Mouse (Mus musculus) heart, embryonic 11.5 days (tissue): ENCODE results near the gene Dgki. TPM values are rescaled to one million over a fixed set of nuclear protein-coding genes. Genes with fewer than 3 reads are reported as not detected.
A peak's percentile ranks its signal among the peaks of the same experiment; 100 is the strongest.

ENCODE experiments used
- ATAC-seq: fragments of 200-750 bp; cut with Nextera tagmentation; replicated peaks from 2 replicates; pipeline ENCODE4 v1.8.0; 2017; ENCODE audit warnings: moderate library complexity; ENCODE audit not compliant: insufficient number of reproducible peaks, low FRiP score, low TSS enrichment
- H3K27ac ChIP-seq: fragments of 300-500 bp; sonication (generic); 2 replicates; pipeline ENCODE4 v1.5.1; 2014; ENCODE audit warnings: mild to moderate bottlenecking, low read depth, low read length
- H3K27me3 ChIP-seq: fragments of 300-500 bp; sonication (generic); 2 replicates; pipeline ENCODE4 v1.6.1; 2014; ENCODE audit warnings: mild to moderate bottlenecking, low read length, mixed read lengths; ENCODE audit not compliant: control insufficient read depth, insufficient read depth
- H3K36me3 ChIP-seq: fragments of 300-500 bp; sonication (generic); 2 replicates; pipeline ENCODE4 v1.6.1; 2014; ENCODE audit warnings: mild to moderate bottlenecking, low read length, moderate library complexity, mixed read lengths; ENCODE audit not compliant: control insufficient read depth, insufficient read depth
- H3K4me1 ChIP-seq: fragments of 300-500 bp; sonication (generic); 2 replicates; pipeline ENCODE4 v1.6.1; 2014; ENCODE audit warnings: low read length; ENCODE audit not compliant: control insufficient read depth, insufficient read depth
- H3K4me2 ChIP-seq: fragments of 300-500 bp; sonication (generic); 2 replicates; pipeline ENCODE4 v1.6.1; 2014; ENCODE audit warnings: mild to moderate bottlenecking, moderate library complexity
- H3K4me3 ChIP-seq: fragments of 300-500 bp; sonication (generic); 2 replicates; pipeline ENCODE4 v1.5.1; 2014; ENCODE audit warnings: low read depth, low read length
- H3K9ac ChIP-seq: fragments of 300-500 bp; sonication (generic); 2 replicates; pipeline ENCODE4 v1.6.1; 2014; ENCODE audit warnings: mild to moderate bottlenecking, low read depth, low read length, moderate library complexity
- H3K9me3 ChIP-seq: fragments of 300-500 bp; sonication (generic); replicated peaks from 2 replicates; pipeline ENCODE4 v1.6.1; 2016; ENCODE audit warnings: low read length; ENCODE audit not compliant: control insufficient read depth
- WGBS: fragments of 180-500 bp; shearing (Covaris S2); extraction: QIAGEN DNeasy Blood & Tissue Kit; methylation state at CpG from one replicate; pipeline ENCODE4 v1.1.7; 2014; ENCODE audit not compliant: insufficient replicate concordance; 5-methylcytosine and 5-hydroxymethylcytosine counted together
- polyA plus RNA-seq: library from polyadenylated mRNA; unstranded; fragments of >200 nt; fragmentation: Nextera tagmentation; extraction: Ambion mirVana; gene quantifications from 2 replicates; pipeline ENCODE4 v1.2.1, GENCODE M21; 2014

Dgki gene
- polyA plus RNA-seq, 1 experiment from 2014 or later = 1.0 TPM

DNA sequence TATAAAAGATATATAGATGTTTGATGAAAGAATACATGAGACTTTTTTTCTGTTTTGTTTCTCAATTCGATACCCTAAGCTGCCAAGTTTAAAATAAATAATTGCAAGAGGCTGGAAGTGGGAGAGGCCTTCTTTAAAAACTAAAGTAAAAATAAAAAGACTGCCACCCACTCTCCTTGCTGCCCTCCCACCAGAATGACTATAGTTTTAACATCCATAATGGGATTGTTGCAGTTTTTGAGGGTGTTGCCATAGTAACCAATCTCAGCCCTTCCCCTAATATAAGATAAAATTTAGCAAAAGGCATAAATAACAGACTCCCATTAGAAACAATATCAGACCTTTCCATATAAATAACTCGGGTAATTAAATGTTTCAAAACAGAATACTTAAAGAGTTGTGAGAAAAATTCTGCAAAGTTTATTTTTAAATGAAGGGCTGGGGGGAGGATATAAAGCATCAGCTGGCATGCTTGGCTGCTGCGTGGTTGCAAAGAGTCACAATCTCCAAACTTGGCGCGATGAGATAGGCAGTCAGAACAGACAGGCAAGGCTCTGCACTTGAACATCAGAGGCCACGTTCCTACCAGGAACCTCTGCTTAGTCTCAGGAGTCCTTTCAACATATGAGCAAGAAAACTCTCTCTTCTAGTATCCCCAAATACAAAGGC lies 57.8 kb downstream of the Dgki start:
- no peaks in the 10 kb centered on the region for H3K36me3 ChIP-seq
- 44% methylated on average over 6 of the region's 6 CpGs for WGBS
- peaks cover 7% of the 10 kb centered on the region; the same call in 1 of the 2 replicates for H3K4me1 ChIP-seq
- H3K27ac ChIP-seq = no peak overlapping the region
- no peak overlapping the region for H3K9ac ChIP-seq
- no peak for ATAC-seq
- no peaks in the 10 kb centered on the region for H3K9me3 ChIP-seq
- H3K27me3 ChIP-seq = no peaks in the 10 kb centered on the region
- no peak overlapping the region for H3K4me2 ChIP-seq
- H3K4me3 ChIP-seq = no peak overlapping the region

DNA sequence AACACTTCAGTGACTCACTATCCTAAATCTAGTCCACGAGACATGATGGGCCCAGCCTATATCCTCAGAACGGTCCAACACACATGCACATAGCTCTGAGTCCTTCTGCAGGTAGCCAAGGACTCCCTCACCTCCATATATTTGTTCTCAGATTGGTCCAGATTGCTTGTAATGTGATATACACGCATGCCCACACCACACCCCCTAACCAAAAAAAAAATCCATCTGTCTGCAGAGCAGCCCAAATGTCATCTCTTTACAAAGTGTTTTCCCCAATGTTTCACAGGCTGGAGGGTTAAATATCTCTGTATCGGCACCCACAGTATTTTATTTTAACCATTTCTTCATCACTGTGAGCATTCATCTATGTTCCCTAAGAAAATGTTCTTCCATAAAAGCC lies 58.5 kb downstream of the Dgki start:
- 82% methylated on average over 4 of the region's 4 CpGs for WGBS

DNA sequence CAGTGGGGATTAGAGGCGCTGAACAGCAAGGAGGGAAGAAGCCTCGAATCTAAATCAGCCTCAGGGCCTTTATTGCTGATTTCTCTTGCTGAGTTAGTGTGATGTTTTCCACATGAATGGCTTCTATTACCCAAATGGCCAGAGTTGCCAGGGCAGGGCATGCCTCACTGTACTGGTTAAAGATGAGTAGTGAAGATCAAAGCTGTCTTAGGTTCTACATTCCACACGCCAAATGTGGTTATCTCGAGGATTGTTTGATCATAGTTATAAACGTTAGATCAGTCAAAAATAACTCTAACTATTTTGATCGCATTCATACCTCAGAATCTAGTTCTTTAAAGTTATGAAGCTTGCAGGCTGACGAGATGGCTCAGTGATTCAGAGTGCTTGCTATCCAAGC lies 59.8 kb downstream of the Dgki start:
- no peak for ATAC-seq
- H3K27me3 ChIP-seq = no peaks in the 10 kb centered on the region
- H3K4me3 ChIP-seq = no peak overlapping the region
- no peak overlapping the region for H3K4me2 ChIP-seq
- no peak overlapping the region for H3K9ac ChIP-seq
- no peaks in the 10 kb centered on the region for H3K36me3 ChIP-seq
- WGBS = 81% methylated on average over 7 of the region's 7 CpGs
- peaks cover 5% of the 10 kb centered on the region; the same call in 1 of the 2 replicates for H3K4me1 ChIP-seq
- H3K27ac ChIP-seq = no peak overlapping the region
- no peaks in the 10 kb centered on the region for H3K9me3 ChIP-seq

More for the DNA sequence above, 58.5 kb downstream of the Dgki start:
- H3K9ac ChIP-seq = no peak overlapping the region
- H3K9me3 ChIP-seq = no peaks in the 10 kb centered on the region
- ATAC-seq = no peak
- H3K36me3 ChIP-seq = no peaks in the 10 kb centered on the region
- H3K4me2 ChIP-seq = no peak overlapping the region
- peaks cover 7% of the 10 kb centered on the region; the same call in 1 of the 2 replicates for H3K4me1 ChIP-seq
- no peak overlapping the region for H3K4me3 ChIP-seq
- H3K27ac ChIP-seq = no peak overlapping the region
- no peaks in the 10 kb centered on the region for H3K27me3 ChIP-seq

DNA sequence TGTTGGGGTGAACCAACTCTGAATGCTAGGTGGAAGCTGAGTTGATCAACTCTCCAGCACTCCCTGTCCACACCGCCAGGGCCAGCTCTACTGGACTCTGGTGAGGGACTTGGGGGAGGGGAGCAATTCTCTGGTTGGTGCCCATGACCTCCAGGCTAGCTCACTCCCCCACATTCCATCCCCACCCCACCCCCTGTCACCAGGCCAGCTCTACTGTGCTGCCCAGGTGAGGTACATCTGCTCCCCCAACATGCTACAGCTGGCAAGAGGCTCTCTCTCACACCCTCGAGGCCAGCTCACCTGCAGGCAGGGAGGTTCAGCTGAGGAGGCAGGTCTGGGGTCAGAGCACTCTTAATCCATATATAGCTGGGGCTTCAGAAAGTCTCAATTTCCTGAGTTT lies 63.1 kb downstream of the Dgki start:
- Histone ChIP-seq H3K27me3 (no peaks in the 10 kb centered on the region), H3K4me2 (no peak overlapping the region), H3K36me3 (no peaks in the 10 kb centered on the region), H3K4me1 (no peaks in the 10 kb centered on the region), H3K9me3 (no peaks in the 10 kb centered on the region), H3K27ac (no peak overlapping the region), H3K4me3 (no peak overlapping the region), H3K9ac (no peak overlapping the region)
- 61% methylated on average over 2 of the region's 2 CpGs for WGBS
- ATAC-seq = no peak

DNA sequence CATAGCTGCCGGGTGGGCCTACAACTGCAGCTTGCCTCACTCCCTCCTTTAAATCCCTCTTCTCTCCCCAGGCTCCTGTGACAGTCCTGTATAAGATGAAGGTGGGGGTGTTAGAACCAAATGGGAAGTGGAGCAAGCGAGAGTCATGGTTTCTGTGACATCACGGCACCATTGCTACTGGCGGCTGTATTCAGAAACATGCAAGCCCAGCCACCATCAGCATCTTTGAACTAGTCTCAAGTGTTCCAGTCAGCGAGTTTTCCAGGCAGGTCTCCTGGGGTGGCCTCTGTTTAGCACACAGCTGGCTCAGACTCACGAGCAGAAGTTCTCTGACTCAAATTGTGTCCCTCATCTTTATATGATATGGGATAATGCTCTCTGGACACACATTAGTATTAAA lies 68.8 kb downstream of the Dgki start:
- Histone ChIP-seq H3K9me3 (no peaks in the 10 kb centered on the region), H3K4me3 (no peak overlapping the region), H3K4me2 (no peak overlapping the region), H3K9ac (no peak overlapping the region), H3K36me3 (no peaks in the 10 kb centered on the region), H3K27ac (no peak overlapping the region), H3K27me3 (no peaks in the 10 kb centered on the region), H3K4me1 (peaks cover 4% of the 10 kb centered on the region; the same call in 1 of the 2 replicates)
- WGBS = 52% methylated on average over 6 of the region's 6 CpGs
- ATAC-seq = no peak

DNA sequence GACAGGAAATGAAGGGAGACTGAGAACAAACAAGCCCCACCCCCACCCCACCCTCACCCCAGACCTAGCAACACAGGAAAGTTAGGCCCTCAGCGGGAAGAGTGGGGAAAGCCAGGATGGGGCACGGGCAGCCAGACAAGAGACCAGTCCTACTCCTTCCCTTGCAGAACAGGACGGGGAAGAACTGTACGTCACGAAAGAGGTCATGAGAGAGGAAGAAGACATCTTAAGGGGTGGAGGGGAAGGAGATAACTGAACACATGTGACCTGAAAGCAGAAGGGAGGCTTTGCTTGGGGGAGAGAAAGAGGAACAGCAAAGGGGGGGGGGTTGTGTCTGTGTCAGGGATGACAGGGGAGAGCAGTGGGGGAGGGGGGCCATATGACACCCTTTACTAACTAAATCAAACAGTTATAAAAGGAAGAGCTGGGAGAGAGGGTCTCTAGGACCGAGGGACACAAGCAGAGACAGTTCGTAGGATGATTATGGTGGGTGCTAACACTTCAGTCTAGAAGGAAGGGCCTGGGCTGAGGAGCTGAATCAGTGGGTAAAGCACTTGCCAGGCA lies 77.0 kb downstream of the Dgki start:
- H3K4me1 ChIP-seq = peaks cover 15% of the 10 kb centered on the region; the same call in 1 of the 2 replicates
- H3K36me3 ChIP-seq = no peaks in the 10 kb centered on the region
- H3K27me3 ChIP-seq = no peaks in the 10 kb centered on the region
- no peak overlapping the region for H3K9ac ChIP-seq
- H3K4me3 ChIP-seq = no peak overlapping the region
- no peak for ATAC-seq
- H3K4me2 ChIP-seq = no peak overlapping the region
- no peaks in the 10 kb centered on the region for H3K9me3 ChIP-seq
- no peak overlapping the region for H3K27ac ChIP-seq
- 39% methylated on average over 7 of the region's 7 CpGs for WGBS

DNA sequence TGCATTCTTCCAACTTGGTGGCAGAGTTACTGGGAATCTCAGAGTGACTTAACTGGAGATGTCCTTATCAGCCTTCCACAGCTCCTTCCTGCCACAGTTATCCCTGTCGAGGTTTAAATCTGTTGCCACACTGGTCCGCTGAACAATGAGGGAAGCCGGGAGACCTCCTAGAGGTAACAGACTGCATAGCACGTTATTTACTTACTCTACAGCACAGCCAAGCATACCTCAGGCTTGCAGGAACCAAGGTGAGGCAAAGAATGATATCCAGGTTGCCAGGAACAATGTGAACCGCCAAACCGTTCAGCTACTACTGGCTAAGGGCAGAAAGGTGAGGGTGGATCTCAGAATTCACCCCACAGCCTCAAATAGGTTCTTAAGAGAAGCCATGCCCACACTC lies 78.0 kb downstream of the Dgki start:
- Histone ChIP-seq H3K9me3 (no peaks in the 10 kb centered on the region), H3K27me3 (no peaks in the 10 kb centered on the region), H3K9ac (no peak overlapping the region), H3K27ac (no peak overlapping the region; the same call in 1 of the 2 replicates), H3K4me2 (no peak overlapping the region), H3K36me3 (no peaks in the 10 kb centered on the region), H3K4me1 (peaks cover 15% of the 10 kb centered on the region; the same call in 1 of the 2 replicates), H3K4me3 (no peak overlapping the region)
- 29% methylated on average over 6 of the region's 6 CpGs for WGBS
- ATAC-seq = no peak

DNA sequence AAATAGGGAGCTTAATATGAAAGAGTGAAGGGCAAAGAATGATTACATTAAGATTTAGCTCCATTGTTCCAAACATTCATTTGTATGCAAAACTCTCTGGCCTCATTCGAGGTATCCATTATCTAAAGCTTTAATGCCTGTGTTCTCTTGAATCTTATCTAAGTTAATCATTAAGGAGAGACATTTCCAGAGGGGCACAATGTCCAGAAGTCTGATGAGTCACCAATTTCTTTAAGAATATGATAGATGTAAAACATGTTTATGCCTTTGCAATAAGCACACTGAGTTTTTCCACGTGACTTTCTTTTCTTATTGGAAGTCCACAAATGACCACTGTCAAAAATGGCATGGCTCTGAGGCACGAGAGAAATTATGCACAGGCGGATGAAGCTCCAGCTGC lies 80.9 kb downstream of the Dgki start:
- no peak overlapping the region for H3K27ac ChIP-seq
- no peak for ATAC-seq
- no peaks in the 10 kb centered on the region for H3K9me3 ChIP-seq
- H3K4me1 ChIP-seq = peaks cover 28% of the 10 kb centered on the region
- no peak overlapping the region for H3K4me2 ChIP-seq
- no peaks in the 10 kb centered on the region for H3K36me3 ChIP-seq
- H3K27me3 ChIP-seq = no peaks in the 10 kb centered on the region
- H3K4me3 ChIP-seq = no peak overlapping the region
- WGBS = 74% methylated on average over 4 of the region's 4 CpGs
- no peak overlapping the region for H3K9ac ChIP-seq

DNA sequence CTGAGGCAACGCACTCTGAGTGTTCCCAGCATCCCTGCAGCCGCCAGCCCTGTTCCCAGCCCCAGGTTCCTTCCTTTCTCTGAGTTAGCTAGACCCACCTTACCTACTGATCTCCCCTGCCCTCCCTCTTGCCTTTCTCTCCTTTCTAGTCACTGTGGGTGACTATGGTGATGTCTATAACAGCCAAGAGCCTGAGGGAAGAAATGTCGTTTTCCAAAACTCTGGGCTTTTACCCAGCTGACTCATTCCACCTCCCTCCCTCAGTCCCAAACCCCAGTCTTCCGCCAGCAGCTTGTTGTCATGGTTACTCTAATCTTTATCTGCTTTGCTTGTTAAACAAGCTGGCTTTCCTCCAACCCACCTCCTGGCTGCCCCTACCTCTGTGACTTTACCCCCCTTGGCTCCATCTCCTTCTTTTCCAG lies 83.6 kb downstream of the Dgki start:
- Histone ChIP-seq H3K4me2 (no peak overlapping the region), H3K4me3 (no peak overlapping the region), H3K27ac (peak overlapping the region; percentile 80), H3K4me1 (peaks cover 35% of the 10 kb centered on the region), H3K9me3 (no peaks in the 10 kb centered on the region), H3K36me3 (no peaks in the 10 kb centered on the region), H3K9ac (no peak overlapping the region), H3K27me3 (no peaks in the 10 kb centered on the region)
- WGBS = 44% methylated on average over 4 of the region's 4 CpGs
- ATAC-seq = no peak
